Mouse (Mus musculus) thymus, adult 2 months (tissue): ENCODE measurements around the gene C8g.

Experiments
- CTCF ChIP-seq: fragments of 200-500 bp; IDR thresholded peaks from 2 replicates; pipeline ENCODE4 v1.5.1; 2012; ENCODE audit warnings: mild to moderate bottlenecking, control low read depth, low read length, moderate library complexity, borderline replicate concordance; ENCODE audit not compliant: control insufficient read depth, poor library complexity, insufficient read depth; ENCODE audit errors: extremely low read depth
- POLR2A ChIP-seq: fragments of 200-500 bp; IDR thresholded peaks from 2 replicates; pipeline ENCODE4 v1.6.1; 2012; ENCODE audit warnings: mild to moderate bottlenecking, low read length, control low read depth, moderate library complexity; ENCODE audit not compliant: control insufficient read depth, poor library complexity, insufficient read depth; ENCODE audit errors: extremely low read depth

DNA sequence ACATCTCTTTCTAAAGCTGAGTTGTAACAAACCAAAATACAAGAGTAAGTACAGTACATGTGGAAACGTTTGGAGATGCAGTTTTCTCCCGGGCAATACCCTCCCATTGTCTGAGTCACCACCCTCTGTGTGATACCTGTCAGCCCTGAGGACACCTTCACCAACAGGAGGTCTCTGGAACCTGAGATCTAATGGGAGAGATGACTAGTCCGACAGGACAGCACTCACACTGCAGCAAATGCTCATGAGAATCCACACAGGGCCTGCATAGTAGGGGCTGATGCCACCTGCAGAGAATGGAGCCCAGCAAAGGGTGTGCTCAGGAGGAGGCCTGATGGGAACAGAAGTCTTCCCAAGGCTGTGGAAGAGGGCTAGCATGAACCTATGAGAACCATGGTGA lies 40.1 kb downstream of the C8g start:
- TF ChIP-seq CTCF: no peak
- no peak for TF ChIP-seq POLR2A
